Mouse (Mus musculus) stomach, postnatal 0 days (tissue): Measurements from ENCODE around the gene Steap2.

Source experiments
- CTCF ChIP-seq: IDR thresholded peaks from 2 replicates; pipeline ENCODE4 v1.5.1; 2016; ENCODE audit warnings: antibody characterized with exemption, low read depth, mild to moderate bottlenecking, moderate library complexity
- EP300 ChIP-seq: optimal IDR thresholded peaks from 2 replicates; pipeline ENCODE3; 2016; ENCODE audit warnings: antibody characterized with exemption

DNA sequence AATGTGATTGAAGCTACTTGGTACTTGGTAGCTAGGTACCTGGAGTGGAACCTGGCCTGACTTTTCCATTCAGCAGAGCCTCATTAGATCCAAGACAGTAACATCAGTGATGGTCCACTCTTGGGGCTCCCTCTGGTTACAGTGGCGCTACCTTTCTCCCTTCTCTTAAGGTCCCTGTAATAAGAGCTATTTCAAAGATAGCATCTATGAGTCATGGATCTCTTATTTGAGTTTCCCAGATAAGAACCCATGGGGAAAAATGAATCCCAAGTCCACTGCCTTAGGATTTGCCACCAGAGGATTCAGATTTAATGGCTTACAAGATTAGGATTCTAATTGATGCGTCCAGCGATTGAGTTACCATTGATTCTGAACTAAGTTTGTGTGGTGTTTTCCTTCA lies 37.8 kb upstream of the Steap2 start:
- TF ChIP-seq CTCF (no peak), EP300 (no peak)
